Mouse (Mus musculus) liver, postnatal 0 days (tissue): ENCODE measurements around the gene Pnkp. TPM values are rescaled to one million over a fixed set of nuclear protein-coding genes. Genes with fewer than 3 reads are reported as not detected.
A peak's percentile ranks its signal among the peaks of the same experiment; 100 is the strongest.

Source experiments
- ATAC-seq: fragments of 200-750 bp; cut with Nextera tagmentation; 2 replicates; pipeline ENCODE4 v1.8.0; 2017; ENCODE audit warnings: mild to moderate bottlenecking, moderate library complexity
- DNase-seq: peaks from one replicate; pipeline ENCODE4 v3.0.0-alpha.2; 2016
- H3K27ac ChIP-seq: fragments of 300-500 bp; sonication (generic); 2 replicates; pipeline ENCODE4 v1.5.1; 2014; ENCODE audit warnings: antibody characterized with exemption, moderate library complexity, mild to moderate bottlenecking, low read depth
- H3K27me3 ChIP-seq: fragments of 300-500 bp; sonication (generic); 2 replicates; pipeline ENCODE4 v1.6.1; 2014; ENCODE audit warnings: low read length, control low read depth, mixed read lengths; ENCODE audit not compliant: insufficient read depth
- H3K36me3 ChIP-seq: fragments of 300-500 bp; sonication (generic); replicated peaks from 2 replicates; pipeline ENCODE4 v1.6.1; 2014; ENCODE audit warnings: mild to moderate bottlenecking, control low read depth, low read length, moderate library complexity, mixed read lengths; ENCODE audit not compliant: insufficient read depth
- H3K4me1 ChIP-seq: fragments of 300-500 bp; sonication (generic); 2 replicates; pipeline ENCODE4 v1.6.1; 2014; ENCODE audit warnings: antibody characterized with exemption, mild to moderate bottlenecking, control low read depth; ENCODE audit not compliant: insufficient read depth
- H3K4me2 ChIP-seq: fragments of 300-500 bp; sonication (generic); 2 replicates; pipeline ENCODE4 v1.6.1; 2014; ENCODE audit warnings: low read depth, mild to moderate bottlenecking, low read length, moderate library complexity, mixed read lengths
- H3K4me3 ChIP-seq: fragments of 300-500 bp; sonication (generic); 2 replicates; pipeline ENCODE4 v1.5.1; 2014; ENCODE audit warnings: low read depth, low read length
- H3K9ac ChIP-seq: fragments of 300-500 bp; sonication (generic); replicated peaks from 2 replicates; pipeline ENCODE4 v1.6.1; 2014; ENCODE audit warnings: mild to moderate bottlenecking, moderate library complexity
- H3K9me3 ChIP-seq: fragments of 300-500 bp; sonication (generic); 2 replicates; pipeline ENCODE4 v1.6.1; 2016; ENCODE audit warnings: mild to moderate bottlenecking, control low read depth, low read length, mixed read lengths
- CTCF ChIP-seq: sonication (generic); IDR thresholded peaks from 2 replicates; pipeline ENCODE4 v1.5.1; 2016; ENCODE audit warnings: antibody characterized with exemption, low read depth
- EP300 ChIP-seq: IDR thresholded peaks from 2 replicates; pipeline ENCODE4 v1.6.1; 2016; ENCODE audit warnings: antibody characterized with exemption, low read depth, mild to moderate bottlenecking
- WGBS: fragments of 180-500 bp; shearing (Covaris S2); extraction: QIAGEN DNeasy Blood & Tissue Kit; methylation state at CpG from one replicate; pipeline ENCODE4 v1.1.7; 2014; ENCODE audit not compliant: insufficient replicate concordance; 5-methylcytosine and 5-hydroxymethylcytosine counted together
- polyA plus RNA-seq: library from polyadenylated mRNA; unstranded; fragments of >200 nt; fragmentation: Nextera tagmentation; extraction: Ambion mirVana; gene quantifications from 2 replicates; pipeline ENCODE4 v1.2.1, GENCODE M21; 2015

Pnkp gene
- polyA plus RNA-seq, 1 experiment from 2014 or later, result 27.9 TPM

GRCm38 (mm10) chr7:44841825-44842463 lies 15.0 kb upstream of the Pnkp start:
- Histone ChIP-seq H3K36me3 (peaks cover 48% of the 10 kb centered on the region), H3K9me3 (no peaks in the 10 kb centered on the region), H3K27me3 (0 out of 2 replicates have a peak, but pooled peaks cover 9% of the 10 kb centered on the region)

GRCm38 (mm10) chr7:44845006-44845405 lies 11.9 kb upstream of the Pnkp start:
- WGBS, result 89% methylated on average over 10 of the region's 10 CpGs
- no peak overlapping the region for H3K4me2 ChIP-seq
- 0 out of 2 replicates have a peak, but pooled peaks cover 2% of the 10 kb centered on the region for H3K27me3 ChIP-seq
- no peaks in the 10 kb centered on the region for H3K9me3 ChIP-seq
- no peak overlapping the region for H3K9ac ChIP-seq
- TF ChIP-seq EP300 (no peak), CTCF (no peak)
- no peak overlapping the region for H3K27ac ChIP-seq
- DNase-seq (no peak), ATAC-seq (no peak)
- H3K4me1 ChIP-seq, result peaks cover 12% of the 10 kb centered on the region
- peaks cover 48% of the 10 kb centered on the region for H3K36me3 ChIP-seq
- no peak overlapping the region for H3K4me3 ChIP-seq

More at GRCm38 (mm10) chr7:44841825-44842463, 15.0 kb upstream of the Pnkp start:
- TF ChIP-seq CTCF, result no peak
- TF ChIP-seq EP300, result no peak
- DNase-seq (no peak), ATAC-seq (no peak)
- no peak overlapping the region for H3K9ac ChIP-seq
- no peak overlapping the region for H3K4me3 ChIP-seq
- WGBS, result 89% methylated on average over 8 of the region's 8 CpGs
- no peak overlapping the region for H3K27ac ChIP-seq
- no peak overlapping the region for H3K4me2 ChIP-seq
- H3K4me1 ChIP-seq, result peaks cover 15% of the 10 kb centered on the region

GRCm38 (mm10) chr7:44846804-44847203 lies 10.1 kb upstream of the Pnkp start:
- Histone ChIP-seq H3K4me1 (peaks cover 23% of the 10 kb centered on the region), H3K4me3 (no peak overlapping the region), H3K27ac (no peak overlapping the region), H3K27me3 (no peaks in the 10 kb centered on the region), H3K9ac (no peak overlapping the region), H3K9me3 (no peaks in the 10 kb centered on the region), H3K4me2 (no peak overlapping the region), H3K36me3 (peaks cover 46% of the 10 kb centered on the region)
- TF ChIP-seq CTCF (no peak), EP300 (no peak)
- no peak for ATAC-seq
- DNase-seq, result no peak
- 94% methylated on average over 7 of the region's 7 CpGs for WGBS

GRCm38 (mm10) chr7:44847772-44848171 lies 9.2 kb upstream of the Pnkp start:
- WGBS, result 84% methylated on average over 5 of the region's 5 CpGs
- Histone ChIP-seq H3K36me3 (peaks cover 39% of the 10 kb centered on the region), H3K27ac (peak overlapping the region; percentile 99; the same call in 1 of the 2 replicates), H3K4me3 (peak overlapping the region; percentile 80), H3K4me2 (peak overlapping the region; percentile 75), H3K27me3 (no peaks in the 10 kb centered on the region), H3K9me3 (no peaks in the 10 kb centered on the region), H3K9ac (peak overlapping the region; percentile 69), H3K4me1 (peaks cover 26% of the 10 kb centered on the region)
- TF ChIP-seq CTCF, result no peak
- TF ChIP-seq EP300, result no peak
- no peak for DNase-seq
- ATAC-seq, result no peak

- peaks cover 35% of the 10 kb centered on the region for H3K4me1 ChIP-seq
- peak within 1 kb of the TSS; percentile 99 for H3K27ac ChIP-seq
- H3K4me2 ChIP-seq, result peak within 1 kb of the TSS; percentile 75
- no peaks in the 10 kb centered on the region for H3K27me3 ChIP-seq
- peak; percentile 44 for TF ChIP-seq EP300
- TF ChIP-seq CTCF, result 0 out of 2 replicates have a peak, but pooled peaks have one; percentile 7
- DNase-seq, result peak; percentile 97
- H3K9ac ChIP-seq, result peak within 1 kb of the TSS; percentile 81
- H3K36me3 ChIP-seq, result peaks cover 30% of the 10 kb centered on the region
- ATAC-seq, result peak; percentile 85
- WGBS, result under 1% methylated on average over 54 of the region's 54 CpGs
- H3K9me3 ChIP-seq, result no peaks in the 10 kb centered on the region
- peak within 1 kb of the TSS; percentile 80 for H3K4me3 ChIP-seq
These were observed 8.2 kb upstream of the Pnkp start, which contains the start of the genes Akt1s1 and Tbc1d17 for GRCm38 (mm10) chr7:44848561-44849415. Gene Akt1s1, plus strand, starts transcription at chr7:44848991. Gene Tbc1d17, minus strand, starts transcription at chr7:44849079.
